Mouse (Mus musculus): Measurements from ENCODE around the gene Kank1.

Kank1 gene

GRCm38 (mm10) chr19:25253198-25253597 lies 16.4 kb downstream of the Kank1 start:
- DNase-seq (ENCODE audit: low read depth) = no peak

- no peak for DNase-seq (ENCODE audit: low read depth)
Observed at GRCm38 (mm10) chr19:25253628-25254027, 16.9 kb downstream of the Kank1 start.

DNA sequence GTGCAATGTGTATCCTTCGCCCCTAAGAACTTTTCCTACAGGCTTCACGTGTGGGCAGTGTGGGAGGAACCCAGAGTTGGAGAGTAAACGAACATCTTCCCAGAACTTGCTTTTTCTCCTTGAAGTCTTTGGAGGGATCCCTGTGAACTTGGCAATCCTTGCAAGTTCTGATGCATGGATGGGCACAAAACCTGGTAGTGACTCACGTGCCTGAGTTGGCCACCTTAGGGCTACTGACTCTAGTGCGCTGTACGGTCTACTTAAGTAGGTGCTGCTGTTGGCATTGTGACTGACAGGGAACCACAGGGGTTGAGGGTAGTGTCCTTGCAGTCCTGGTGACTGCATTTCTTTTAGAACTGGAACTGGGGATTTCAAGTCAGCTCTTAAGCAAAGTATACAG lies 21.5 kb downstream of the Kank1 start:
- no peak for DNase-seq (ENCODE audit: low read depth)

- DNase-seq (ENCODE audit: low read depth) = no peak
Observed at GRCm38 (mm10) chr19:25266181-25266580, 29.4 kb downstream of the Kank1 start.

DNA sequence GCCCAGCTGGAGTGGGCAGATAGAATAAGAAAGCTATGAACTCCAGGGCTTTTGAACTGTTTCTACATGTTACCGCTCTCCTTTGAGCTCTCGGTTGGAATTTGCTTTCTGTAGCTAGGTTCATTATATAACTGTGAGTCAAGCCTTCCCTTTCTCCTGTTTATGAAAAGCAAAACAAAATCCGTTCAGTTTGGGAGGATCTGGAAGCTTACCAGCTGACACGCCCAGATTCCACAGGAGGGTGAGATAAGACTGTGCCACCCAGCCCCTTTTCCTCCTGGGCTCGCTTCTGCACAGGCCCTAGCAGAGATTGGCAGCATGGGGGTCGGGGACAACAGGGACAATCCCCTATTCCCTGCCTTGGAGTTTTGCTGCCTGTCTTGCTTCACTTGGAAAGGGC lies 30.5 kb downstream of the Kank1 start:
- DNase-seq (ENCODE audit: low read depth) = no peak

GRCm38 (mm10) chr19:25268532-25268931 lies 31.8 kb downstream of the Kank1 start:
- no peak for DNase-seq (ENCODE audit: low read depth)

GRCm38 (mm10) chr19:25271591-25271990 lies 34.8 kb downstream of the Kank1 start:
- DNase-seq (ENCODE audit: low read depth) = no peak

DNA sequence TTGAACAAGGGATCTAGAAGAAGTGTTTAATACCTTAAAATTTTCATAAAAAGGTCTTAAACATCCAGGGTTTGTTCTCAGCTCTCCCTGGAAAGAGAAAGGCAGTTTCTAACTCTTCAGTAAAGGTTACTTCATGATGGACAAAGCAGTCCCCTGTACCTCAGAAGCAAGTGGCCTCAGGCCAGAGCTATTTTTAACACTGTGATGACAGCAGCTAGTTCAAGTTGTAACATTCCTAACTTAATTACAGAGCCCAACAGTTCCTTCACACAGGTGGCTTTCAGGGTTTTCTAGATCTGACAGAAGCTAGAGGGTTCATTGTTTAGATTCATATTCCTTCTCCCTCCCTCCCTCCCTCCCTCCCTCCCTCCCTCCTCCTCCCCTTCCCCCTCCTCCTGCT lies 36.4 kb downstream of the Kank1 start:
- no peak for DNase-seq (ENCODE audit: low read depth)

DNA sequence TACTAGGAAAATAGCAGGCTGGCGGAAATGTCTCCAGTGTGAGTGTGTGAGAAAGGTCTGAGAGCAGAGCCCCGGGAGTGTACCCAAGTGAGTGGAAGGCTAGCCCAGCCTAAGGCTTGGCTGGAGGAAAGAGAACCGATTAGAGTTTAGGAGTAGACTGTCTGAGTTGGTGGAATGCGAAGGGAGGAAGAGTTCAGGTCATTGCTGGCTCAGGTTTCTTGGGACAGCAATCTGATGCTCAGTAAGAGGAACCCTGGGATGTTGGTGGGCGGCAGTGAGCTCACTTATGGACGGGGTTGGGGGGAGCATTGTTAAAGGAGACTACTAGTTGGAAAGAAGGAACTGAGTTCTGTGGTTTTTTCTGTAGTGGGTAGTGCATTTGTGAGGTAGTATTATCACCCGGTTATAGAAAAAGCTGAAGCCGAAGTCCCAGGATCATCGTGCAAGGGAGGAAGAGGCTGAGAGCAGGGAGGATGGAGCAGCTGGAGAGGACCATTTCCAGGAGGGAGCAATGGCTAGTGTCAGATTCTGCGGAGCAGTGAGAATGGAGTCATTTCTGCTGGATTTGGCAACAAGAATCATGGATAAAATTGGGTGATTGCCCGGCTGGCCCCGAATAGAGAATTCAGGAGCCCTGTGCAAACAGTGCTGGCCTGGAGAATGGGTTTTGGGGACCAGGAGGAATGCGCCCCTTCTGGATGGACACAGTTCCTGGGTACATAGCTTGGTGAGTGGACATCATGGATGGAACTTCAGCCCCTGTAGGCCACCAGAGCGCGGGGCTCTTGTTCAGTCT lies 40.0 kb downstream of the Kank1 start:
- DNase-seq (ENCODE audit: low read depth) = no peak

DNA sequence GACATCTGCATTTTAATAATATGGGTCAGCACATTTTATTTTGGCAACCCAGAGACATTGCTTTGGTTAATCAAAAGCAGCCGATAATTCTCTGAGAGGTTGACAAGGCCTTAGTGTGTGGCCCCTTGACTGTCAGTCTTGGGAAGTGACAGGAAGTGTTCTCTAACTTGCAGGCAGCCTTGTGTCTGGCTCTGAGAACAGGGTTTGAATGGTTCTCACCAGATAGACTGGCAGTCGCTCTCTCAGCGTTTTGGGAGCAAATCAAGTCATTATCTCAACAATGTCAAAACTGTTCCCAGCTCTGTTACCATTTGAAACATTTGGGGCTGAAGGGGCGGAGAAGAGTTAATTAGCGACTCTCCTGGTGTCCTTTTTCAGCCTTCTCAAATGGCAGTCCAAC lies 41.0 kb downstream of the Kank1 start:
- DNase-seq (ENCODE audit: low read depth) = no peak

DNA sequence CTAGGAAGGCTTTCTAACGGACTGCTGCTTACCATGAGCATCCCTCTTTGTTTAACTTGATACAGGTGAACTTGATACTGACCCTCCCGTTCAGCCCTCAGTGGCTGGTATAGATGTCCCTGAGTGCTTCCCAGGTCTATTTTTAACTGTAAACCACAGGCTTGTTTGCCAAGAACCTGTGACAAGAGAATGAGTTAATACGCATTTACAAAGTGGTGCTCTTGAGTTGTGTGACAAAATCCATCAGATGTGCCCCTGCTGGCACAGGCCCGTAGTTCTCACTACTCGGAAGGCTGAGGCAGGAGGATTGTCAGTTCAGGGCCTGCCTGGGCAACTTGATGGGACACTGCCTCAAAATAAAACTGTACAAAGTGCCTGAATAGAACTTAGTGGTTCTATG lies 42.8 kb downstream of the Kank1 start:
- no peak for DNase-seq (ENCODE audit: low read depth)

DNA sequence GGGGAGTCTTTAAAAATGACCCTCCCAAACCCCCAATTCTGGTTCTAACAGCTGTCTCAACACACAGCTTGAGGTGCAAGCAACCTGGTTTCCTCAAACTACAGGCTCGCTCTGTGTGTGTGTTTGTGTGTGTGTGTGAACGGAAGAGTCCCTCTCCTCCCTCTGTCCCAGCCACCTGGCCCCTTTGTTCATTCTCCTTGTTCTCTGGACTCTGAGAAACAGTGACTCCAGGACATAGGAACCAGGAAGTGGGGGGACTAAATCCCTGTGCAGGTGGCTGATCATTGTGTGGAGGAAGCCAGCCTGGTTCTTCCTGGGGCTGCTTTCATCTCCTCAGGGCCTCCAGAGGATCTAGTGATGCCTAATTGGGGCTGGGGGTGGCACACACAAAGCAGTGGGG lies 46.9 kb downstream of the Kank1 start:
- no peak for DNase-seq (ENCODE audit: low read depth)

- DNase-seq (ENCODE audit: low read depth) = no peak
Observed at GRCm38 (mm10) chr19:25285756-25286538, 49.2 kb downstream of the Kank1 start.

GRCm38 (mm10) chr19:25290991-25291520 lies 54.3 kb downstream of the Kank1 start:
- no peak for DNase-seq (ENCODE audit: low read depth)

DNA sequence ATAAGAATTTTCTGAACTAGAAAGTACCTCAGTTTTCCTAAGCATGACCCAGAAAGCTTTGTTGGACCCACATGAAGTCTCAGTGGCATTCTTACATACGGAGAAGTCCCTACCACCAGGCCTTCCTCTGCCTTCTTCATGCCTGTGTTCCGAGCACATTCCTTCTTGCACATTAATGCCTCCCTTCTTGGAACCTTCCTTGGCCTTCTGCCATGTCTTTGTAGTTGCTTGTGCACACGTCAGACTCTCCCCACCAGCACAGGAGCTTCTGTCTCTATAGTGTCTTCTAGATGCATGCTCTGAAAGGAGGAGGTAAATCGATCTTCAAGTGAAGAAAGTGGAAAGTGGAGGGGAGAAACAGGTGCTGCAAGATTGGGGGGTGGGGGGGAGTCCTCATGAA lies 58.4 kb downstream of the Kank1 start:
- DNase-seq (ENCODE audit: low read depth) = no peak

DNA sequence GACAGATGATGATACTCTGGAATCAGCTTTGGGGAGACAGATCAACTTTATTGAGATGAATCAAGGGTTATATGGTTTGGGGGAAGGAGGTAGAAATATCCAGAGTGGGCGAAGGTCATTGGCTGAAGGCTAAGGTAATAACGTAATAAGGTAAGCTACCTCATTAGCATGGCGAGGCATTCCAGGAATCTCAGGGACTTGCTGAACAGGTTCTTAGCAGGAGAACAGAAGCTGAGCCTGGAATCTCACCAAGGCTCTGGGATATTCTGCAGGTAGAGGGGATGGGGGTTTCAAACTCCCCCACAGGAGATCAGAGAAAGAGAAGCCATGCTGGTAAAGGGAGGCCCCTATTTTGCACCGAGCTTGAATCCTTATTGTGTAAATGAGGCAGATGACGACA lies 60.5 kb downstream of the Kank1 start:
- DNase-seq (ENCODE audit: low read depth) = no peak

DNA sequence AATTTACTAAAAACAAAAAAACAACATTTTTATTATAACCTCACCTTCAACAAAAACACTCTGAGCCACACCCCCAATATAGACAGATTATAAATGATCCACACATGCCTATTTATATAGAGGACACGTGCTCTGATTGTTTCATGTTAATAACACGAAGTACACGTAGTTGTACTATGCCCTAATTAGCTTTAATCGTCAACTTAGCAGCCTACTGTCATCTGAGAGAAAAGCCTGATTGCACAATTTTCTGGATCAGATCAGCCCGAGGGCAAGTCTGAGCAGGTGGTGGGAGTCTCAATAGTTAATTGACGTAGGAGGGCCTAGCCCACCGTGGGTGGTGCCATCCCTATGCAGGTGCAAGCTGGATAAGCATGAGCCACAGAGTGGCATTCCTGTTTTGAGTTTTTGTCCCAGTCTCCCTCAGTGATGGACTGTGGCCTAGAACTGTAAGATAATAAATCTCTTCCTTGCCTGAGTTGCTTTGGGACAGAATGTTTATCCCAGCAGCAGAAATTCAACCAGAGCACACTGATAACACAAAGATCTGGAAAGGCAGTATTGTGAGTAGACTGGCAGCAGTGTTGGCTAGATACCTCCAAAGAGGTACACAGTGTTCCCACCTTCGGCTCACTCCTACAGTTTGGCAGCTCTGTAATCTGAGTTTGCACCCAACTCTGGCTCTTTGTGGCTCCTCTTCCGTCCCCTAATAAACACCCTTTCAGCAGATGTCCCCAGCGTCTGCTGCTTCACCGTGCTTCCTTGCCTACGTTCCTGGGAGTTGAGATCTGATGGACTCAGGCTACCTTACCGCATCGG lies 63.3 kb downstream of the Kank1 start:
- no peak for DNase-seq (ENCODE audit: low read depth)

DNA sequence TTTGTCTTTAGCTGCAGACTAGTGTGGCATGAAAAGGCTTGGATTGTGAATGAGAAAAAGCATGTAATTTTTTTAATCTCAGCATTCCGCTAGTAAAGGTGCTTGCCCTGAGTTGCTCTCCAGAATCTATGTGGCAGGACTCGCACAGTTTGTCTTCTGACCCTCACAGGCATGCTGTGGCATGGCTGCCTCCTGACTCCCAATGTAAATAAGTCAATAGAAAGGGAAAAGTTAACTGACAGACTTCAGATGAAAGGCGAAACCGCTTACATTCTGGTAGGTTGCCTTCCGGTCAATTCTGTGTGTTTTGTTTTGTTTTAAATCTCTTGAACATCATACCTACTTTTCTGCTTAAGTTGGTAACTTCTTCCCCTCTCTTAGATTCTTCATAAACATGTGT lies 64.4 kb downstream of the Kank1 start:
- no peak for DNase-seq (ENCODE audit: low read depth)

DNA sequence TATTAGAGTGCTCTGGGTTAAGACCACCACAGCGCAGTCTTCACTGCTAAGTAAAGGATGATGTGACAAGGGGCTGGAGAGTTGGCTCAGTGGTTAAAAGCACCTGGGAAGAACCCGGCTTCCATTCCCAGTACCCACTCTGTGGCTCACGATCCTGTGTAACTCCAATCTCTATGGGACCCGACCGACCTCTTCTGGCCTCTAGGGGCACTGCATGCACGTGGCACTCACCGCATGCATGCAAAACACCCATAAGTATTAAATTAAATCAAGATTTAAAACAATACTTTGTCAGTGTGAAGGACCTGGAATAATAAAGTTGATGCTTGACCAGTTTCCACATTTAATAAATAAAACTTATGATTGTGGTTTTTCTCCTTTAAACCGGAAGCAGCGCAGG lies 69.5 kb downstream of the Kank1 start:
- DNase-seq (ENCODE audit: low read depth) = no peak

GRCm38 (mm10) chr19:25308156-25308555 lies 71.4 kb downstream of the Kank1 start:
- no peak for DNase-seq (ENCODE audit: low read depth)

DNA sequence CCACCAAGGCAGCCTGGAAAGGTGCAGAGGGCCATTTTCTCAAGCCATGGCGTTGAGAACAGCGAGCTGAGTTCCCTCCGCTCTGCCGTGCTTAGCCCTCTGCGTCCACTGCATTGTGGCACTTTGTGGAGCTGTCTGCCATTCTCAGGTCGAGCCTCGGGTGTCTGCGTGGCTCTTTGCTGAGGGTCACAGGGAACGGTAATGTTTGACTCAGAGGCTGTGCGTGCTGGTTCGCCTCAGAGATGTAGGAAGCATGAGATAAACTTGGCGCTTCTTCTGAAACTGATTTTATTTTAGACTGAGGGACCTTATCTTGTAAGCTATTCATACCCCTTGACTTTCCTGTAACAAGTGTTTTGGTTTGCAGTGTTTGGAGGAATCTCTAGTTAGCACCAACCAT lies 72.0 kb downstream of the Kank1 start:
- no peak for DNase-seq (ENCODE audit: low read depth)

- no peak for DNase-seq (ENCODE audit: low read depth)
Observed at GRCm38 (mm10) chr19:25310989-25311388, 74.2 kb downstream of the Kank1 start.

All from c-Kit-positive CD71-positive TER-119-negative erythroid progenitor cells, embryonic 14.5 days (primary cell).